Mouse (Mus musculus) forebrain, postnatal 0 days (tissue): ENCODE measurements at regions not wholly inside any gene's neighbourhood (a gene's known extent, or its start where the extent isn't known, plus 50 kb on each side); places are given as distances from the start of the nearest gene placed in this dataset.

ENCODE experiments used
- ATAC-seq: fragments of 200-750 bp; cut with Nextera tagmentation; 2 replicates; pipeline ENCODE4 v1.8.0; 2017; ENCODE audit warnings: mild to moderate bottlenecking, moderate library complexity
- DNase-seq: peaks from one replicate; pipeline ENCODE4 v3.0.0-alpha.2; 2015
- H3K27ac ChIP-seq: fragments of 300-500 bp; sonication (generic); 2 replicates; pipeline ENCODE4 v1.5.1; 2014; ENCODE audit warnings: low read depth, mild to moderate bottlenecking, antibody characterized with exemption, low read length, moderate library complexity, mixed read lengths
- H3K27me3 ChIP-seq: fragments of 300-500 bp; sonication (generic); 2 replicates; pipeline ENCODE4 v1.6.1; 2014; ENCODE audit warnings: mild to moderate bottlenecking, low read length, mixed read lengths; ENCODE audit not compliant: insufficient read depth
- H3K36me3 ChIP-seq: fragments of 300-500 bp; sonication (generic); 2 replicates; pipeline ENCODE4 v1.6.1; 2014; ENCODE audit warnings: mild to moderate bottlenecking, moderate library complexity; ENCODE audit not compliant: insufficient read depth
- H3K4me1 ChIP-seq: fragments of 300-500 bp; sonication (generic); 2 replicates; pipeline ENCODE4 v1.6.1; 2014; ENCODE audit warnings: antibody characterized with exemption; ENCODE audit not compliant: insufficient read depth
- H3K4me2 ChIP-seq: fragments of 300-500 bp; sonication (generic); 2 replicates; pipeline ENCODE4 v1.6.1; 2014; ENCODE audit warnings: low read depth, mild to moderate bottlenecking, moderate library complexity
- H3K4me3 ChIP-seq: fragments of 300-500 bp; sonication (generic); 2 replicates; pipeline ENCODE4 v1.5.1; 2014; ENCODE audit warnings: low read depth, low read length, mixed read lengths
- H3K9ac ChIP-seq: fragments of 300-500 bp; sonication (generic); 2 replicates; pipeline ENCODE4 v1.6.1; 2014; ENCODE audit warnings: mild to moderate bottlenecking
- H3K9me3 ChIP-seq: fragments of 300-500 bp; sonication (generic); 2 replicates; pipeline ENCODE4 v1.6.1; 2016; ENCODE audit warnings: low read length
- CTCF ChIP-seq: sonication (generic); IDR thresholded peaks from 2 replicates; pipeline ENCODE4 v1.5.1; 2016; ENCODE audit warnings: antibody characterized with exemption, control low read depth, low read depth
- WGBS: fragments of 180-500 bp; shearing (Covaris S2); extraction: QIAGEN DNeasy Blood & Tissue Kit; methylation state at CpG from one replicate; pipeline ENCODE4 v1.1.7; 2014; 5-methylcytosine and 5-hydroxymethylcytosine counted together

DNA sequence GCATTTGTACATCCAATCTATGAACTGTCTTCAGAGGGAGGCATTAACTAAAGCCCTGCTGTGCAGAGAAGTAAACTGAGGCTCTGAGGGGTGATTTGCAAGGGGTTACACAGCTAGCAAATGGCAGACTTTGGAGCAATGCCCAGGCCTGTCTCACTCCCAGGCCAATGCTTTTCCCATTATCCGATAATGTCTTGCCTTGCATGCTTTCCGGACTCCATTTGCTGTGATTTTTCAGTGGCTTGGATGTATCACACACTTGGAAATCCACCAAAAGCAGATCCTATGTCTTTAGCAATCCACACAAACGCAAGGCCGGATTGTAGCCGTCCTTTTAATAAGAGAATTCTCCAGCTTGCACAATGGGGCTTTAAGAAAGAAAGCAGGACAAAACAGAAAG, 281.7 kb upstream of the Ppargc1a start:
- no peaks in the 10 kb centered on the region for H3K27me3 ChIP-seq
- H3K27ac ChIP-seq, result no peak overlapping the region
- H3K4me2 ChIP-seq, result no peak overlapping the region
- no peak for ATAC-seq
- no peaks in the 10 kb centered on the region for H3K4me1 ChIP-seq
- no peak overlapping the region for H3K4me3 ChIP-seq
- no peaks in the 10 kb centered on the region for H3K9me3 ChIP-seq
- WGBS, result 46% methylated on average over 5 of the region's 5 CpGs
- no peak for DNase-seq
- H3K9ac ChIP-seq, result no peak overlapping the region
- H3K36me3 ChIP-seq, result no peaks in the 10 kb centered on the region
- TF ChIP-seq CTCF, result no peak

DNA sequence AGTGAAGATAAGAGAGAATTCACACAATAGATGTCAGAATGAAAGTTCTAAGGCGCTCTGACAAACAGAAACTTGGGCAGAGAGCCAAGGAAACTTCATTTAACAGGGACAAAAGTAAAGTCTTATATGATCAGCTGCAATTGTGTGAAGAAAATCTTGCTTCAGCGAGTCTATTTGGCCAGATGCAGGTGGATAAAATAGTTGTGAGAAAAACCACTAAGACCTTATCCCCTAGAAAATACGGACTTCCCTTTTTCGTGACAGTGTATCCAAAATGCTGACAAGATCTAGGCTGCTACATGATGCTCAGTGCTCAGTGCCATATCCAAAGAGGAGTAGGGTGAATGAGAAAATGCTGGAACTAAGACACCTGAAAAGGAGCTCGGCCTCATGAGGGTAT, 274.7 kb upstream of the Ppargc1a start:
- DNase-seq, result no peak
- no peaks in the 10 kb centered on the region for H3K27me3 ChIP-seq
- no peak overlapping the region for H3K27ac ChIP-seq
- 64% methylated on average over 5 of the region's 5 CpGs for WGBS
- no peaks in the 10 kb centered on the region for H3K4me1 ChIP-seq
- H3K9me3 ChIP-seq, result no peaks in the 10 kb centered on the region
- no peak overlapping the region for H3K4me3 ChIP-seq
- ATAC-seq, result no peak
- no peaks in the 10 kb centered on the region for H3K36me3 ChIP-seq
- H3K4me2 ChIP-seq, result no peak overlapping the region
- H3K9ac ChIP-seq, result no peak overlapping the region
- TF ChIP-seq CTCF, result no peak

DNA sequence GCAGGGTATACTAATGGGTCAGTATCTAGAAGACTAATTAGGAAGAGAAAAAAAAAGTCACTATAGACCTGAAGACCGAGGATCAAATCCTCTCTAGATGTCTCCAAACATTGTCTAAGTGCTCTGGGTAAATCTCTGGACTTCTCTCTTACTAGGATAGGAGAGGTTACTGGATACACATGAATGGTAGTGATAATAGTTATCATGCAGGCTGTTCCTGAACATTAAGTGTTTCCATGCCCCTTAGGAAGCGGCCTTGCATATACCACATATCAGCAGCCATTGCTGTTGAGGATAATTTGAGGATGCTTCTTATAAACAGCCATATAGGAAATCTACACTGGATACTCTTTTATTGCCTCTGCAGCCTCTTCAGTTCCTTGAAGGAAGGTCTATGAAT, 274.2 kb upstream of the Ppargc1a start:
- WGBS, result 82% methylated on average over 2 of the region's 2 CpGs
- ATAC-seq, result no peak

DNA sequence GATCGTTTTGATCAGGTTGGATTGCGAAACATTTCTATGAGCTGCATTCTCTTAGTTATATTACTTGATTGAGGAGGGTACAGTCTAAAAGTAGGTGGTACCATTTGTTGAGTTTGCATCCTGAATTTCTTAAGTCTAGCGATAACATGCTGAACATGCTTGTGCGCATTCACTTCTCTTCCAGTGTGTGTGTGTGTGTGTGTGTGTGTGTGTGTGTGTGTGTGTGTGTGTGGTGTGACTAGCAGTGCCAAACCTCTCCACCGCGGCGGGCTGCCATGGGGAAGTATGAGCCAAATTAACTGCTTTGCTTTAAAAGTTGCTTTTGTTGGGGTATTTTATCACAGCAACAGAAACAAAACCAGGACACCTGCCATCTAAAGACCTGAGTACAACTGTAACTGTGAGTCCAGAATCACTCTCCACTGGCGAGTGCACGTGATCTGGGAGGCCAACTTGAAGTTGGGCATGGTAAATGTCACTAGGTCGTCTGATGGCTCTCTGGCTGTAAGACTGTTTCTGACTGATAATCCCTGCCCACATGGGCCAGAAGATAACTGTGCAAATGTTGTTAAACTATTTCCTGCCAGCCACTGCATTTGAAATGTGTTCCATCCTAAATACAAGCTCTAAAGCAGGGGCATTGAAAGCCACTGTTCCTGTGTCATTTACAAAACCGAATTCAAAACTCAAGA, 273.3 kb upstream of the Ppargc1a start:
- H3K4me3 ChIP-seq, result no peak overlapping the region
- no peaks in the 10 kb centered on the region for H3K4me1 ChIP-seq
- DNase-seq (no peak), ATAC-seq (no peak)
- TF ChIP-seq CTCF, result no peak
- no peak overlapping the region for H3K9ac ChIP-seq
- H3K4me2 ChIP-seq, result no peak overlapping the region
- H3K36me3 ChIP-seq, result no peaks in the 10 kb centered on the region
- 83% methylated on average over 11 of the region's 11 CpGs for WGBS
- H3K9me3 ChIP-seq, result no peaks in the 10 kb centered on the region
- H3K27ac ChIP-seq, result no peak overlapping the region
- H3K27me3 ChIP-seq, result no peaks in the 10 kb centered on the region

More for the DNA sequence above, 274.2 kb upstream of the Ppargc1a start:
- Histone ChIP-seq H3K9me3 (no peaks in the 10 kb centered on the region), H3K4me3 (no peak overlapping the region), H3K4me2 (no peak overlapping the region), H3K27me3 (no peaks in the 10 kb centered on the region), H3K4me1 (no peaks in the 10 kb centered on the region), H3K36me3 (no peaks in the 10 kb centered on the region), H3K27ac (no peak overlapping the region), H3K9ac (no peak overlapping the region)
- DNase-seq, result no peak
- TF ChIP-seq CTCF, result no peak

DNA sequence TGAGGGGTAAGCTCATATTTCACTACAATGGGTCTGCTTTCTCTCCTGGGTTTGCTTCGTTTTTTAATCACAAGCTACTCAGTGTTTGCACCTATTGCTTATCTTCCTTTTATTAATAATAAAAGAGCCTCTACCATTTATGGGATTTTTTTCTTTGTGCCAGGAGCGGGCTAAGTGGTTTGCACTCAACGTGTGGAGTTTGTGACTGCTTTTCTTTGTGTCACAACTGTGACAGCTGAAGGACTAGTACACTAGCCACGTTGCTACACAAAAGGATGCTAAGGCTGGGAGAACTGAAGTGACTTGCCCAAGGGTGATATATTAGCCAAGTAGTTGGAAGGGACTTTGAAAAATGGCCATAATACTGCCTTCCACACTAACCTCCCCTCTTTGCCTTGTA, 271.8 kb upstream of the Ppargc1a start:
- WGBS, result 59% methylated on average over 4 of the region's 4 CpGs
- no peak overlapping the region for H3K27ac ChIP-seq
- no peaks in the 10 kb centered on the region for H3K4me1 ChIP-seq
- DNase-seq (no peak), ATAC-seq (no peak)
- no peak overlapping the region for H3K9ac ChIP-seq
- no peak overlapping the region for H3K4me3 ChIP-seq
- no peaks in the 10 kb centered on the region for H3K27me3 ChIP-seq
- no peak overlapping the region for H3K4me2 ChIP-seq
- H3K9me3 ChIP-seq, result no peaks in the 10 kb centered on the region
- no peaks in the 10 kb centered on the region for H3K36me3 ChIP-seq
- no peak for TF ChIP-seq CTCF

DNA sequence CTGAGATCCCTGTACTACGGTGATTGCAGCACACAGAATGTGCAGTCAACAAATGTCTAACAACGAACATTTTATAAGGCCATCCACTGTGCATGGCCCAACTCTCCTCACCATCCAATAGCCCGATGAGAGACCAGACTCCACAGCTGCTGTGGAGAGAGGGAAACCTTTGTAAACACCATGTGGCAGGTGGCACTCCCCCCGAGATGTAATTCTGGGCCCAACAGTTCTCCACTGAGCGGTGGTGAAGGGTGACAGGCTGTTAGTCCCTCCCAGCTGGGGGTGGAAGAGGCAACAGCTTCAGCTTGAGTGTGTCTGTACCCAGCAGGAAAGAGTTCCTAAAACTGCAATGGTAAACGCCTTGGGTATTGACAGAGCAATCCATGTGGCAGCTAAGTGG, 263.0 kb upstream of the Ppargc1a start:
- no peak overlapping the region for H3K9ac ChIP-seq
- no peak overlapping the region for H3K27ac ChIP-seq
- DNase-seq (no peak), ATAC-seq (no peak)
- H3K9me3 ChIP-seq, result no peaks in the 10 kb centered on the region
- H3K4me1 ChIP-seq, result no peaks in the 10 kb centered on the region
- no peaks in the 10 kb centered on the region for H3K27me3 ChIP-seq
- WGBS, result 74% methylated on average over 6 of the region's 6 CpGs
- H3K4me3 ChIP-seq, result no peak overlapping the region
- no peak for TF ChIP-seq CTCF
- H3K4me2 ChIP-seq, result no peak overlapping the region
- H3K36me3 ChIP-seq, result no peaks in the 10 kb centered on the region

DNA sequence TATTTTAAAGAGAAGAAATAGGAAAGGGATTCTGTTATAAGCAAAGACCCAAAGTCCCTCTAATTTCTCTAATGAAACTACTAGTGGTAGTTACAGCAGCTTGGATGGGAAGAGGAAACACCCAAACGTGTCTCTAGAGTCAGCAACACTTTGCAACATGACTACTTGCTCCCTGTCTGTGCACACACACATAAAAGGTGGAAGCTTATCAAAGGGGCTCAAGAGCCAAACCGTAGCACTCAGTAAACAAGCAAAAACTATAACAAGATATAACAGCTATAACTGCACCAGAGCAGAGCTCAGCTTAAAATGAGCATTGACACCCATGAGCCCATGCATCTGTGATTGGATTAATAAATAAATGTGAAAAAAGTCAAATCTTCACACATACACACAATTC, 262.5 kb upstream of the Ppargc1a start:
- Histone ChIP-seq H3K27ac (no peak overlapping the region), H3K9ac (no peak overlapping the region), H3K4me3 (no peak overlapping the region), H3K4me2 (no peak overlapping the region), H3K9me3 (no peaks in the 10 kb centered on the region), H3K4me1 (no peaks in the 10 kb centered on the region), H3K27me3 (no peaks in the 10 kb centered on the region), H3K36me3 (no peaks in the 10 kb centered on the region)
- DNase-seq, result no peak
- no peak for ATAC-seq
- no peak for TF ChIP-seq CTCF
- WGBS, result 78% methylated on average over 2 of the region's 2 CpGs

DNA sequence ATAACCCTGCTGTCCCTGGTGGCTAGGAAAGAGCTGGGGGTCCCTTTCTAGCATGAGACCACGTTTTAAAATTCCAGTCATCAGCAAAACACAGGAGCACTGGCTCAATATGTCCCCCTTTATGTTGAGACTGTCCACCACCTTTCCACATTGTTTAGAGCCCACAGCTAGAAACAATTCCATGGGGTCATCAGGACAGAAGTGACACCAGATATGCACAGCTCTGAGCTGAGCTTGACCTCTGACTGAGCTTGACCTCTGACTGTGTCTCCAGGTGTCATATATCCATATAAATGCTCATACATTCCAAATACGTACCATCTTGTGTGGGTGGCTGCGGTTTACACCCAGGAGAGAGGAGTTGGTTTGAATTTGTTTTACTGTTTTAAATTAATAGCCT, 262.1 kb upstream of the Ppargc1a start:
- Histone ChIP-seq H3K27me3 (no peaks in the 10 kb centered on the region), H3K4me3 (no peak overlapping the region), H3K9ac (no peak overlapping the region), H3K4me1 (no peaks in the 10 kb centered on the region), H3K9me3 (no peaks in the 10 kb centered on the region), H3K27ac (no peak overlapping the region), H3K4me2 (no peak overlapping the region), H3K36me3 (no peaks in the 10 kb centered on the region)
- 77% methylated on average over 3 of the region's 3 CpGs for WGBS
- no peak for DNase-seq
- ATAC-seq, result no peak
- TF ChIP-seq CTCF, result no peak
